Mouse (Mus musculus) spleen, adult 2 months (tissue): ENCODE measurements around the gene Mif. TPM values are rescaled to one million over a fixed set of nuclear protein-coding genes. Genes with fewer than 3 reads are reported as not detected.

Source experiments
- DNase-seq, 2 experiments: peaks; one replicate each; pipeline versions ENCODE4 v3.0.0 to v3.0.0-alpha.2; 2012 to 2021; ENCODE audit warnings: low spot score in 2 of 2, low read depth in 1 of 2
- H3K27ac ChIP-seq: fragments of 200-500 bp; 2 replicates; pipeline ENCODE4 v1.5.1; 2012; ENCODE audit warnings: low read length, inconsistent platforms; ENCODE audit not compliant: insufficient read depth
- H3K27me3 ChIP-seq: fragments of 200-500 bp; 2 replicates; pipeline ENCODE4 v1.6.1; 2012; ENCODE audit warnings: mild to moderate bottlenecking, moderate library complexity, low read length, inconsistent platforms; ENCODE audit not compliant: control insufficient read depth, insufficient read depth
- H3K36me3 ChIP-seq: fragments of 200-500 bp; 2 replicates; pipeline ENCODE4 v1.6.1; 2012; ENCODE audit warnings: mild to moderate bottlenecking, low read length, inconsistent platforms; ENCODE audit not compliant: control insufficient read depth, insufficient read depth
- H3K4me1 ChIP-seq: fragments of 200-500 bp; 2 replicates; pipeline ENCODE4 v1.6.1; 2011; ENCODE audit warnings: inconsistent platforms; ENCODE audit not compliant: control insufficient read depth, insufficient read depth, insufficient read length
- H3K4me3 ChIP-seq: fragments of 200-500 bp; 2 replicates; pipeline ENCODE4 v1.5.1; 2011; ENCODE audit warnings: mild to moderate bottlenecking, inconsistent platforms; ENCODE audit not compliant: insufficient read depth, insufficient read length; ENCODE audit errors: extremely low read depth
- CTCF ChIP-seq: fragments of 200-500 bp; IDR thresholded peaks from 2 replicates; pipeline ENCODE4 v1.5.1; 2011; ENCODE audit warnings: mild to moderate bottlenecking, inconsistent platforms; ENCODE audit not compliant: insufficient read depth, insufficient read length, insufficient replicate concordance; ENCODE audit errors: extremely low read depth
- POLR2A ChIP-seq: fragments of 200-500 bp; IDR thresholded peaks from 2 replicates; pipeline ENCODE4 v1.6.1; 2011; ENCODE audit warnings: low read depth, low read length, inconsistent platforms
- WGBS: fragments of 180-500 bp; shearing (Covaris S2); methylation state at CpG from one replicate; pipeline ENCODE4 v1.1.7; 2018; 5-methylcytosine and 5-hydroxymethylcytosine counted together
- polyA plus RNA-seq: library from polyadenylated mRNA; depleted of rRNA; stranded (reverse); fragments of >200 nt; gene quantifications from 2 replicates; pipeline ENCODE4 v1.2.3, GENCODE M21; 2012

Gene Mif
- polyA plus RNA-seq, 1 experiment, result 677 TPM

- no peak for TF ChIP-seq POLR2A
- TF ChIP-seq CTCF, result no peak
- H3K4me1 ChIP-seq, result peaks cover 5% of the 10 kb centered on the region; the same call in 1 of the 2 replicates
- H3K4me3 ChIP-seq, result no peak overlapping the region
- no peaks in the 10 kb centered on the region for H3K27me3 ChIP-seq
- no peak for DNase-seq
- WGBS, result 83% methylated on average over 3 of the region's 3 CpGs
- H3K27ac ChIP-seq, result no peak overlapping the region
- H3K36me3 ChIP-seq, result peaks cover 4% of the 10 kb centered on the region; the same call in 1 of the 2 replicates
Observed at GRCm38 (mm10) chr10:75856976-75857375, 3.1 kb downstream of the Mif start.

GRCm38 (mm10) chr10:75856155-75856907 is 3.7 kb downstream of the Mif start:
- no peak overlapping the region for H3K27ac ChIP-seq
- 91% methylated on average over 11 of the region's 11 CpGs for WGBS
- H3K27me3 ChIP-seq, result no peaks in the 10 kb centered on the region
- H3K36me3 ChIP-seq, result peaks cover 4% of the 10 kb centered on the region; the same call in 1 of the 2 replicates
- H3K4me1 ChIP-seq, result peaks cover 5% of the 10 kb centered on the region; the same call in 1 of the 2 replicates
- no peak overlapping the region for H3K4me3 ChIP-seq
- TF ChIP-seq CTCF, result no peak
- no peak for TF ChIP-seq POLR2A
- DNase-seq, result no peak

DNA sequence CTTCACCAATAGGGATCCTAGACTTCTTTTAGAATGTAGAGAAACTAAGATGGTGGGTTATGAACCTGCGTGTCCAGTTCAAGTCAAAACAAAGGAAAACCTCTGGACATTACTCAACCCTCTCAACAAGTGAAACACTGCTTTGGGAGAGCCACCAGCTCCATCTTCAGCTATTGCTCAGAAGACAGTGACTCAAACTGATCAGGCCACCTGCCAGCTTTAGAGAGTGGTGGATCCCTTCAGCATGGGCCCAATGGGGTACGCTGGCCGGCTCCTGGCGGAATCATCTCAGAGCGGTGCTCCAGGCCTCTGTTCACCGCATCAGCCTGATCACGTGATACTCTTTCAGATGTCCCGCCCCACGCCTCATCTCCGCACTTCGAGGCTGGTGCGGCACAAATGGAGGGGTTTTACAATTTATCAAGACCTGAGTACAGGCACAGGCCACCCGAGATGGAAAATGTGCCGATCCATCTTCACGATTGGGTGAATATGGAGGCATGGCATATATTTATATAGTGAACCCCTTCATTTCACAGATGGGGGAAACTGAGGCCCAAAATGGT is 4.5 kb downstream of the Mif start:
- WGBS, result 95% methylated on average over 15 of the region's 15 CpGs
- Histone ChIP-seq H3K27ac (no peak overlapping the region), H3K4me1 (peaks cover 5% of the 10 kb centered on the region; the same call in 1 of the 2 replicates), H3K4me3 (no peak overlapping the region), H3K27me3 (no peaks in the 10 kb centered on the region), H3K36me3 (peaks cover 4% of the 10 kb centered on the region; the same call in 1 of the 2 replicates)
- no peak for DNase-seq
- TF ChIP-seq POLR2A (no peak), CTCF (no peak)

GRCm38 (mm10) chr10:75854791-75855190 is 5.2 kb downstream of the Mif start:
- no peak for TF ChIP-seq CTCF
- no peak for TF ChIP-seq POLR2A
- peaks cover 4% of the 10 kb centered on the region; the same call in 1 of the 2 replicates for H3K36me3 ChIP-seq
- H3K4me1 ChIP-seq, result peaks cover 5% of the 10 kb centered on the region; the same call in 1 of the 2 replicates
- H3K4me3 ChIP-seq, result no peak overlapping the region
- DNase-seq, result no peak
- 87% methylated on average over 6 of the region's 6 CpGs for whole genome bisulfite sequencing
- H3K27me3 ChIP-seq, result no peaks in the 10 kb centered on the region
- H3K27ac ChIP-seq, result no peak overlapping the region

GRCm38 (mm10) chr10:75854096-75854495 is 5.9 kb downstream of the Mif start:
- WGBS, result 70% methylated on average over 5 of the region's 5 CpGs
- TF ChIP-seq POLR2A, result no peak
- TF ChIP-seq CTCF, result no peak
- DNase-seq, result no peak
- Histone ChIP-seq H3K36me3 (peaks cover 4% of the 10 kb centered on the region; the same call in 1 of the 2 replicates), H3K4me3 (no peak overlapping the region), H3K27me3 (no peaks in the 10 kb centered on the region), H3K4me1 (peaks cover 4% of the 10 kb centered on the region; the same call in 1 of the 2 replicates), H3K27ac (no peak overlapping the region)

DNA sequence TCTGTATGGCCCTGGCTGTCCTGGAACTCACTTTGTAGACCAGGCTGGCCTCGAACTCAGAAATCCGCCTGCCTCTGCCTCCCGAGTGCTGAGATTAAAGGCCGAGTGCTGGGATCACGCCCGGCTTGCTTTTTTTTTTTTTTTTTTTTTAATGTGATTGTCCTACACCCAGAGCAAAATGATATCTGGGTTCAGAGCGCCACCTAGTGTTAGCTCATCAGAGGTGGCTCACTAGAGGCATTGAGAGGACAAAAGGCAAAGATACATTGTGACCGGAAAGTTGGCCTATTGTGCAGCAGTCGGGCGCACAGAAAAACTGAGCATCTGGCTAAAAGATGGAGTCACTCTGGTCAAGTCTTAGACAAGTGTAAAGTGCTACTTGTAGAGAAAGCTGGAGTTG is 6.6 kb downstream of the Mif start:
- Histone ChIP-seq H3K4me3 (no peak overlapping the region), H3K4me1 (no peaks in the 10 kb centered on the region), H3K27ac (no peak overlapping the region), H3K27me3 (no peaks in the 10 kb centered on the region), H3K36me3 (peaks cover 4% of the 10 kb centered on the region; the same call in 1 of the 2 replicates)
- TF ChIP-seq CTCF, result peak; percentile 56; the same call in 1 of the 2 replicates
- TF ChIP-seq POLR2A, result no peak
- peak; percentile 66 to 78 for DNase-seq
- 29% methylated on average over 10 of the region's 10 CpGs for WGBS
